Mouse (Mus musculus): Measurements from ENCODE around the gene Zdbf2.
"Not testable (repeated sequence)": the region's sequence is repeated elsewhere in the genome, so short reads cannot be mapped to it uniquely, and the experiment has no call there.

The Zdbf2 gene

DNA sequence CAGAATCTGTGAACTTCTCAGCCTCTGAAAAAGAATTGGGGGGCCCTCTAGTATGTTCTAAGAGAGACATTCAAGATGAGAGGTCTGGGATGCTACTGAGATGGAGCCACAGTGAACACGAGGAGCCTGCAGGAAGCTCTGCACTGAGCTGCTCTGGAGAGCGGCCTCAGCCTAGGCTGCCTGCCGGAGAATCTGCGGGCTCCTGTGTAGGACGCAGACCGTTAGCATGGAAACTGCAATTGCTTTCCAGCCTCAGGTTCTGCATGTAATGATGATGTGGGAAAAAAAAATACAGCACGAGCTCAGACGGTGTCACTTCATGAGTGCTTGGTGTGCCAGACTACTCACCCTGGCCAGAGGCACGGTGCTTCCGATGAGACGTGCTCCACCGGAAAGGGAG is 6.9 kb upstream of the Zdbf2 start:
- no peak for DNase-seq

DNA sequence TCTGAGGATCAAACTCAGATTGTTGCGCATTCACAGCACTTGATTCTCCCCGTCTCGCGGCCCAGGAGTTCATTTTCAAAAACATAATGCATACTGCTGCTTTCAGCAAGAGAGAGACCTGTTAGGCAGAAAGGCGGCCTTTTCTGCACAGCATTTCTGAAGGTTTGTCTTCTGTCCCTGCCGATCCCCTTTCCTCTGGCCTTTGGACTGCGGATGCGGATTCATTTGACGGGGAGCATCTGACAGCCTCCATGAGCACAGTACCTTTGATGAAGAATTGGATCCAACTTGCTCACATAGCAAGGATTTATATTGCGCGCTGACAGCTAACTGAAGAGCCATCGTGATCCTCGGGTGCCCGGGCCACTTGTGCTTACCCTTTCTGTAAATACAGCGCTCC is 6.3 kb upstream of the Zdbf2 start:
- DNase-seq: no peak

DNA sequence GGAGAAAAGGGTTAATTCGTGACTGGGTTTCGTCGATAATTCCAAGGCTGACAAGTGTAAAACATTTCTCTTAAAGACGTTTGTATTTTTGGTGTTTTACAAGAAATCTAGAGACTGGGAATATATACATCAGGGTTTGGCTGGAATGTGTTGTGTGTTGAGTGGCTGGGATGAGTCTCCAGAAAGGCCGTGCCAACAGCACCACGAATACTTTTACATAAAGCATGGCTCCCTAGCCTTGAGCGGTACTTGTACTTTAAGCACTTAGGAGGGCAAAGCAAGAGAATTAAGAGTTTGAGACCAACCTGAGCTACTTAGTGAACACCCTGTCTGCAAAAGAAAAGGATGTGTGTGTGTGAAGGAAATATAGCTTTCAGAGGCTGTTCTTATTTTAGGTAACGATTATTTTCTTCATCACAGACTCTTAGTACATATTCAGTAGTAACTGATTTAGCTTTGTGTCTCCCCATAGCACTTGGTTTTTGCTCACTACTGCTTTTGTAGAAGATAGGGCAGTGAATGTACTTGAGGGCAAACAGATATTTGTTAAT is 865 bp upstream of the Zdbf2 start:
- no peak for DNase-seq

DNA sequence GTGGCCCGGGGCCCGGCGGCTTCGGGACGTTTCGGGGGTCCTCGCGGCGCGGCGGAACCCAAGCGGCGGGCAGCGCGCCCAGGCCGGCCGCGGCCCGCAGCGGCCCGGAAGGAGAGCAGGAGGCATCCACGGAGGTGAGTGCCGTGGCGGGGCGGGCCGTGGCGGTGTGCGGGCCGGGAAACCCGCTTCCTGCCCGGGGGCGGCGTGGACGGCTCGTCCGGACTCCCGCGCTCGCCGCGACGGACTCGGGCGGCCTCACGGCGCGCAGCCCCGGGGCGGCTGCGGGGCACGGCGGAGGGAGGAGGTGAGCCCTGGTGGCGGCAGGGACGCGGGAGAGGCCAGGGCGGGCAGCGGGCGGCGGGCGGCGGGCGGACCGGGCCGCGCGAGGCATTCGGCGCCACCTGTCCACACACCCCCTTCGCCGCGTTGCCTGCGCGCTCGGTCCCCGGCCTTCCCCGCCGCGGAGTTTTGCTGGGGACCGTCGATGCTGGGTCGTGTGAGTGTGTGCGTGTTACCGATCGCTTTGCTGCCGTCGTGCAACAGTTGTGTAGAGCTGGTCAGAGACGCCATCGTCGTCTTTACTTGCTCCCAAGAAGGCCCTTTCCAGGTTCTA is 380 bp downstream of the Zdbf2 start:
- no peak for DNase-seq

DNA sequence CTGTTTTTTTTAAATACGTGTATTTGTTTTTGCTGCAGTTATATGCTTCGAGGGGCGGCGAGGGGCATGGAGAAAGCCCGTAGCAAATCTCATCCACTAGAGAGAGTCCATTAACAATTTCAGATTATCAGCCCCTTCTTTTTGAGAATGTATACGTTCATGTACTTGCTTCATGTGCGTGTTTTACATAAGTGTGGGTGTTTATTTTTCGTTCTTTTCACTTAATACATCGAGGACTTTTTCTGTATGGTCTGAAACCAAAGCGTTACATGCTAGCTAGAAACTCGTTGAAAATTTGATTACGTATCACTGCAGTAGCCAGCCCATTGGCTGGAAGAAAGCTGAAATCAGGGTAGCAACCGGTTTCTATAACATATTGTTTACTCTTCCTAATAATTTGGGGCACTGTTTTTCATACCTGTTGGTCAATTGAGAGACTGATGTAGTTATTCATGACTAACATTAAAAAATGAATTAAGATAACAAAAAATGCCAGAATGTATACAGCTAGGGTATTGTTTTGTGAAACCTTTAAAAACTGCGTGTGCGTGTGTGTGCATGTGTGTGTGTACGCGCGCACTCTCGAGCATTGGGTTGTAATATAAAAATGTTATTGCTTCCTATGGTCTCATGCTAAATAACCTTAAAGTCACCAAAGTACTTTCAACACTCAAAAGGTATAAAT is 1.1 kb downstream of the Zdbf2 start:
- no peak for DNase-seq

- DNase-seq: no peak
These were observed 5.0 kb downstream of the Zdbf2 start for GRCm38 (mm10) chr1:63278106-63278505.

- DNase-seq: no peak
These were observed 20.9 kb downstream of the Zdbf2 start for GRCm38 (mm10) chr1:63293965-63294364.

DNA sequence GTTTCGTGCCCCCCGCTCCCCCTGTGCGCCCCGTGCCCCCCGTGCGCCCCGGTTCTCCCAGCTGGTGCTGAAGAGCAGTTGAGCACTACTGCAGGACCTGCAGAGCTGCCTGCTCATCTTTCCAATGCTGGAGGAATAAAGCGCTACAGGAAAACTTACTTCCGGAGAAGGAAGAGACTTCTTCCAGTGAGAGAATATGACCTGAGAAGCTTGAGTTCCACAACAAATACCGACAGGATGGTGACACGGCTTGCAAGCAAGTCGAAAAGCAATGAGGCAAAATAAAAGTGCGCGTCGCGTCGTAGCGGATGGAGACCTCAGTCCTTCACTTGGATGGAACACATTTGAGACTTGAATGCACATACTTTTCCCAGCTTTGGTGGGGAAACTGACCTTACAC is 36.6 kb downstream of the Zdbf2 start:
- no peak for DNase-seq

- DNase-seq: not testable (repeated sequence)
These were observed 50.6 kb downstream of the Zdbf2 start for GRCm38 (mm10) chr1:63323565-63324132.

Measured in cerebellum, adult 18-20 months (tissue).